Mouse (Mus musculus): ENCODE data around the gene Rfc1. TPM values are rescaled to one million over a fixed set of nuclear protein-coding genes. Genes with fewer than 3 reads are reported as not detected.
A peak's percentile ranks its signal among the peaks of the same experiment; 100 is the strongest.

Gene Rfc1
- polyA plus RNA-seq (2015; fragmentation: Nextera tagmentation; extraction: Ambion mirVana) = 118 and 119 TPM in 2 replicates

- H3K4me2 ChIP-seq = peak within 1 kb of the TSS; percentile 76
- peak within 1 kb of the TSS; percentile 88 for H3K4me3 ChIP-seq
- WGBS = under 1% methylated on average over 65 of the region's 65 CpGs
- peak within 1 kb of the TSS; percentile 95 for H3K9ac ChIP-seq
- H3K36me3 ChIP-seq = peaks cover 20% of the 10 kb centered on the region
- peaks cover 13% of the 10 kb centered on the region; the same call in 1 of the 2 replicates for H3K4me1 ChIP-seq
- ATAC-seq (ENCODE audit: insufficient number of reproducible peaks, insufficient read depth, low FRiP score, low TSS enrichment, low read depth) = peak; percentile 96
- no peaks in the 10 kb centered on the region for H3K27me3 ChIP-seq
- H3K9me3 ChIP-seq = no peaks in the 10 kb centered on the region
- H3K27ac ChIP-seq = peak within 1 kb of the TSS; percentile 90
These were observed at the start of gene Rfc1 for GRCm38 (mm10) chr5:65335298-65336074. Gene Rfc1, minus strand, starts transcription at chr5:65335670.

- no peak overlapping the region for H3K4me3 ChIP-seq
- H3K36me3 ChIP-seq = no peaks in the 10 kb centered on the region
- H3K9ac ChIP-seq = no peak overlapping the region
- no peaks in the 10 kb centered on the region for H3K4me1 ChIP-seq
- H3K9me3 ChIP-seq = no peaks in the 10 kb centered on the region
- no peak overlapping the region for H3K4me2 ChIP-seq
- H3K27me3 ChIP-seq = no peaks in the 10 kb centered on the region
- WGBS = 77% methylated on average over 7 of the region's 7 CpGs
- H3K27ac ChIP-seq = no peak overlapping the region
- ATAC-seq (ENCODE audit: insufficient number of reproducible peaks, insufficient read depth, low FRiP score, low TSS enrichment, low read depth) = no peak
These were observed 39.3 kb upstream of the Rfc1 start for GRCm38 (mm10) chr5:65374746-65375145.

- H3K27ac ChIP-seq = no peak overlapping the region
- H3K36me3 ChIP-seq = no peaks in the 10 kb centered on the region
- H3K9ac ChIP-seq = no peak overlapping the region
- 96% methylated on average over 7 of the region's 7 CpGs for WGBS
- H3K4me2 ChIP-seq = no peak overlapping the region
- no peaks in the 10 kb centered on the region for H3K27me3 ChIP-seq
- no peaks in the 10 kb centered on the region for H3K9me3 ChIP-seq
- no peak for ATAC-seq (ENCODE audit: insufficient number of reproducible peaks, insufficient read depth, low FRiP score, low TSS enrichment, low read depth)
- no peak overlapping the region for H3K4me3 ChIP-seq
- no peaks in the 10 kb centered on the region for H3K4me1 ChIP-seq
These were observed 36.1 kb upstream of the Rfc1 start for GRCm38 (mm10) chr5:65371551-65371950.

- no peaks in the 10 kb centered on the region for H3K4me1 ChIP-seq
These were observed 32.4 kb upstream of the Rfc1 start for GRCm38 (mm10) chr5:65367837-65368236.

GRCm38 (mm10) chr5:65357771-65358170 is 22.3 kb upstream of the Rfc1 start:
- WGBS = 77% methylated on average over 3 of the region's 3 CpGs
- Histone ChIP-seq H3K27ac (no peak overlapping the region), H3K4me1 (no peaks in the 10 kb centered on the region), H3K36me3 (no peaks in the 10 kb centered on the region), H3K4me3 (no peak overlapping the region), H3K9ac (no peak overlapping the region), H3K4me2 (no peak overlapping the region), H3K9me3 (0 out of 2 replicates have a peak, but pooled peaks cover 4% of the 10 kb centered on the region), H3K27me3 (no peaks in the 10 kb centered on the region)
- ATAC-seq (ENCODE audit: insufficient number of reproducible peaks, insufficient read depth, low FRiP score, low TSS enrichment, low read depth) = no peak

More at GRCm38 (mm10) chr5:65367837-65368236, 32.4 kb upstream of the Rfc1 start:
- Histone ChIP-seq H3K36me3 (no peaks in the 10 kb centered on the region), H3K9me3 (no peaks in the 10 kb centered on the region), H3K27ac (no peak overlapping the region), H3K4me2 (no peak overlapping the region), H3K9ac (no peak overlapping the region), H3K4me3 (no peak overlapping the region), H3K27me3 (no peaks in the 10 kb centered on the region)
- 86% methylated on average over 11 of the region's 11 CpGs for WGBS
- ATAC-seq (ENCODE audit: insufficient number of reproducible peaks, insufficient read depth, low FRiP score, low TSS enrichment, low read depth) = no peak

GRCm38 (mm10) chr5:65356851-65357250 is 21.4 kb upstream of the Rfc1 start:
- no peak for ATAC-seq (ENCODE audit: insufficient number of reproducible peaks, insufficient read depth, low FRiP score, low TSS enrichment, low read depth)
- Histone ChIP-seq H3K36me3 (no peaks in the 10 kb centered on the region), H3K4me2 (no peak overlapping the region), H3K9me3 (0 out of 2 replicates have a peak, but pooled peaks cover 4% of the 10 kb centered on the region), H3K4me3 (no peak overlapping the region), H3K4me1 (no peaks in the 10 kb centered on the region), H3K27ac (no peak overlapping the region), H3K27me3 (no peaks in the 10 kb centered on the region), H3K9ac (no peak overlapping the region)
- WGBS = 83% methylated on average over 6 of the region's 6 CpGs

- ATAC-seq (ENCODE audit: insufficient number of reproducible peaks, insufficient read depth, low FRiP score, low TSS enrichment, low read depth) = no peak
- 71% methylated on average over 5 of the region's 5 CpGs for WGBS
- H3K27me3 ChIP-seq = no peaks in the 10 kb centered on the region
These were observed 19.5 kb upstream of the Rfc1 start for GRCm38 (mm10) chr5:65354985-65355384.

GRCm38 (mm10) chr5:65354097-65354496 is 18.6 kb upstream of the Rfc1 start:
- no peak for ATAC-seq (ENCODE audit: insufficient number of reproducible peaks, insufficient read depth, low FRiP score, low TSS enrichment, low read depth)
- H3K4me1 ChIP-seq = no peaks in the 10 kb centered on the region
- no peaks in the 10 kb centered on the region for H3K27me3 ChIP-seq

More at GRCm38 (mm10) chr5:65354985-65355384, 19.5 kb upstream of the Rfc1 start:
- Histone ChIP-seq H3K9me3 (0 out of 2 replicates have a peak, but pooled peaks cover 4% of the 10 kb centered on the region), H3K4me2 (no peak overlapping the region), H3K27ac (no peak overlapping the region), H3K9ac (no peak overlapping the region), H3K4me3 (no peak overlapping the region), H3K36me3 (no peaks in the 10 kb centered on the region), H3K4me1 (no peaks in the 10 kb centered on the region)

GRCm38 (mm10) chr5:65350508-65350907 is 15.0 kb upstream of the Rfc1 start:
- Histone ChIP-seq H3K27ac (no peak overlapping the region), H3K4me2 (no peak overlapping the region), H3K4me1 (0 out of 2 replicates have a peak, but pooled peaks cover 3% of the 10 kb centered on the region), H3K9me3 (0 out of 2 replicates have a peak, but pooled peaks cover 4% of the 10 kb centered on the region), H3K4me3 (no peak overlapping the region), H3K36me3 (no peaks in the 10 kb centered on the region), H3K27me3 (no peaks in the 10 kb centered on the region), H3K9ac (no peak overlapping the region)
- no peak for ATAC-seq (ENCODE audit: insufficient number of reproducible peaks, insufficient read depth, low FRiP score, low TSS enrichment, low read depth)
- WGBS = 66% methylated on average over 10 of the region's 10 CpGs

More at GRCm38 (mm10) chr5:65354097-65354496, 18.6 kb upstream of the Rfc1 start:
- no peak overlapping the region for H3K4me2 ChIP-seq
- WGBS = 79% methylated on average over 3 of the region's 3 CpGs
- no peak overlapping the region for H3K27ac ChIP-seq
- H3K9me3 ChIP-seq = 0 out of 2 replicates have a peak, but pooled peaks cover 4% of the 10 kb centered on the region
- H3K36me3 ChIP-seq = no peaks in the 10 kb centered on the region
- no peak overlapping the region for H3K4me3 ChIP-seq
- H3K9ac ChIP-seq = no peak overlapping the region

GRCm38 (mm10) chr5:65348168-65348567 is 12.7 kb upstream of the Rfc1 start, which contains the start of gene Klb:
Gene Klb, plus strand, starts transcription at chr5:65348314.
- Histone ChIP-seq H3K27me3 (no peaks in the 10 kb centered on the region), H3K4me2 (peak within 1 kb of the TSS; percentile 50), H3K4me3 (peak within 1 kb of the TSS; percentile 21), H3K9ac (peak within 1 kb of the TSS; percentile 28; the same call in 1 of the 2 replicates), H3K9me3 (no peaks in the 10 kb centered on the region), H3K27ac (no peak within 1 kb of the TSS), H3K36me3 (no peaks in the 10 kb centered on the region), H3K4me1 (0 out of 2 replicates have a peak, but pooled peaks cover 3% of the 10 kb centered on the region)
- ATAC-seq (ENCODE audit: insufficient number of reproducible peaks, insufficient read depth, low FRiP score, low TSS enrichment, low read depth) = no peak
- 26% methylated on average over 15 of the region's 15 CpGs for WGBS

GRCm38 (mm10) chr5:65340167-65340566 is 4.7 kb upstream of the Rfc1 start:
- 33% methylated on average over 4 of the region's 4 CpGs for WGBS
- no peaks in the 10 kb centered on the region for H3K36me3 ChIP-seq

GRCm38 (mm10) chr5:65338394-65338793 is 2.9 kb upstream of the Rfc1 start:
- Histone ChIP-seq H3K4me1 (peaks cover 13% of the 10 kb centered on the region; the same call in 1 of the 2 replicates), H3K36me3 (peaks cover 6% of the 10 kb centered on the region), H3K9ac (no peak overlapping the region), H3K4me2 (no peak overlapping the region), H3K4me3 (no peak overlapping the region), H3K9me3 (no peaks in the 10 kb centered on the region), H3K27me3 (no peaks in the 10 kb centered on the region), H3K27ac (no peak overlapping the region)
- ATAC-seq (ENCODE audit: insufficient number of reproducible peaks, insufficient read depth, low FRiP score, low TSS enrichment, low read depth) = no peak
- 85% methylated on average over 6 of the region's 6 CpGs for WGBS

More at GRCm38 (mm10) chr5:65340167-65340566, 4.7 kb upstream of the Rfc1 start:
- Histone ChIP-seq H3K4me3 (no peak overlapping the region), H3K27me3 (no peaks in the 10 kb centered on the region), H3K9me3 (no peaks in the 10 kb centered on the region), H3K4me1 (0 out of 2 replicates have a peak, but pooled peaks cover 2% of the 10 kb centered on the region), H3K9ac (no peak overlapping the region), H3K4me2 (no peak overlapping the region), H3K27ac (no peak overlapping the region)
- no peak for ATAC-seq (ENCODE audit: insufficient number of reproducible peaks, insufficient read depth, low FRiP score, low TSS enrichment, low read depth)

Data from embryonic facial prominence, embryonic 13.5 days (tissue).